Mouse (Mus musculus): ENCODE data around the gene Ndst4. TPM values are rescaled to one million over a fixed set of nuclear protein-coding genes. Genes with fewer than 3 reads are reported as not detected.

Ndst4 gene
- total RNA-seq, 4 experiments from 2014 or later: 0.03 to 0.48 (median 0.15) TPM; not detected in 1

DNA sequence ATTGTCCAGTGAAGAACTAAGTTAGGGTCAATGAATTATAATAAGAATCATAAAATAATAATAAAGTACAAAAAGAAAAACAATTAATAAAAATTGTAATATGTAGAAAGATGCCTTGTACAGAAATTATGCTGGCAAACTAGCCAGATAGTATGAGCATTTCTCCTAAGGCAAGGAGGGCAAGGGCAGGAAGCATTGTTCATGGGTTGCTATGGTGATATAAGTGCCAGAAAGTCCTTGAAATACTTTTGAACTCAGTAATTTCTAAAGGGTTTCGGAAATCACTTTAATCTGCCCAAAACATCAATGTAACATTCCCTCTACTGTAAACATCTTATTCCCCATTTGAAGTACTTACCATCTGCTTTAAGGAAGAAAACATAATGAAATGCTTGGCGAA, 319.1 kb downstream of the Ndst4 start:
- no peak for DNase-seq (ENCODE audit: low spot score in 2 of 2)

DNA sequence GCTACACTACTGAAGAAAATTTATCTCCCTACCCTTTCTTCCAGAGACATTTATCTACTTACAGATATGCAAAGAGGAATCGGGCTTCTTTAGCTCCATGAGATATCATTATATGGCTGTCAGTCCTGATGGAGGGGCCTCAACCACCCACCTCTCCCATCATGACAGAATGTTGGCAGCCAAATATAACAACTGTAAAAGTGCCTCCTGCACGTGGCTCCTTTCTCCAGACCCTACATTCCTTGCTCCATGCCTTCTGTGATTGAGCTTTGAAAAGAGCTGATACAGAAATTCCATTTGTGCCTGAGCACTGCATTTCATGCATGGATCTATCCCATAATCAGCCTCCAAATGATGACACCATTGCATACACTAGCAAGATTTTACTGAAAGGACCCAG, 331.1 kb downstream of the Ndst4 start:
- no peak for DNase-seq (ENCODE audit: low spot score in 2 of 2)

DNA sequence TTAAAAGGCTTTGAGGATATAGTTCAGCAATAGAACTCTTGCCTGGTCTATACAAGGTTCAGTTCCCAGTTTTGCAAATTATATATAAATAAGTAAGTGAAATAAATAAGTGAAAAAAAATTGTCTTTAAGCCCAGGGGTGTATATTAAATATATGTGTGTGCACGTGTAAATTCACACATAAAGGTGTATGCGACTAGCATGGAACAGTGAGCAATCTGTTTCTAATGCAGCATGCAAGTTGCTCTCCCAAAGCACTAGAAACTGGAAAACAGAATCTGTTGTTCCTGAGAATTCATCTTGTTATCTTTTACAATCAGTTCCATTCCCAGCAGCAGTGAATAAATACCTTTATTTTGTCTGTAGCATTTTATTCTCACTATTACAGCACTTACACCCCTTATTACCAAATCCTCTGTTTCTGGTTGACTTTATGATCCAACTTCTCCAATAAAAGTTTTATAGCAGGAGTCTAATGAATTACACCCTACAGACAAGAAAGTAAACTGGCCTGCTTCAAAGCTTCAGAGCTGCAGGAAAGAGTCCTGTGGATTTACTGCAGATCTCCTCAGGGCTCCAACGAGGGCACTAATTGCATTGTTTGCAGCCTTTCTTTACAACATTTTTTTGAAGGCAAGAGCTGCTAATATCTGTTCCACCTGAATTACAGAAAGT, 340.7 kb downstream of the Ndst4 start:
- no peak for DNase-seq (ENCODE audit: low spot score in 2 of 2)

DNA sequence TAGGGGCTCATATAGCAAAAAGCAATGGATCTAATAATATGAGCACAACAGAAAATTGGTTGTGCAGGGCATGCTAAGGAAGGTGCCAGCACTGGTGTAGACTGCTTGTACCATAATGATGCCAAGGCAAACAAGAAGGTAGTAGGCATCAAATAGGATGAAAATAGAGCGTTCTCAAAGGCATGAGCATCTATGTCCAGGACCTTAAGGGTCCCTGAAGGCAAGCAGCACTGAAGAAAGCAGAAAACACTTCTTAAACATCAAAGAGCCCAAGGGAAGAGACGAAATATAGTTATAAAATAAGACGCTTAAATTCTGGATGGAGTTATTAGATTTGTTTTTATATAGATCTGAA, 341.2 kb downstream of the Ndst4 start:
- no peak for DNase-seq (ENCODE audit: low spot score in 2 of 2)

DNA sequence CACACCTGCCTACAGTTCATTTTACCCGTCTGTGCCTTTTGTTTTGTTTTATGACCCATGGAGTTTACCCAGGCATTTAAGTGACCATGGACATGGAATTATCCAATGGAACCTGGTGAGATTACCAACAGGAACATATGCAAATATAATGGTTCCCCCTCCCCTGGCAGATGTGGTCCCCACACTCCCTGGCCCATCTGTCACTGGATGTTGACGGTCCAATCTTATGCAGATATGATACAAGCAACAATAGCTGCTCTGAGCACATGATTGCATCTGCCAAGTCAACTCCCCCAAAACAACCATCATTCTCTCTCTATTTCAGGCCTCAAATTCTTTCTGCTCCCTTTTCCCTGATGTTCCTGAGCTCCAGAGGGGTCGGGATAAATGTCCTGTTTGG, 342.5 kb downstream of the Ndst4 start:
- DNase-seq (ENCODE audit: low spot score in 2 of 2): no peak

DNA sequence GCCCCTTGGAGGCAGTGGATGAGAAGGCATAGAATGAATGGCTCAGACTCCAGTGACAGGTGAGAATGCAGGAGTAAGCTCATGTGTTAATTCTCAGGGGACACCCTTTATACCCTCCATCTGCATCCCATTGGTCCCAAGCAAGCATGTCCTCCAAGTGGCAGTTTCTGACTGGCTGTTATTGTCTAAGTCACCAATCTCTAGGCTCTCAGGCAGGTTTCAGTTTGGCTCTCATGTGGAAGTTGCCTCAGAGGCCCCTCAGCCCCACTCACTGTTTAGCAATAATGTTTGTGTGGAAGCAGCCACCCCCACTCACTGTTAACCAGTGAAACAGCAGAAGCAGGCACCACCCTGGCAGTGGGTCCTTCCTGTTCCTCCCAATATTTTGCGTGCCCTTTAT, 353.0 kb downstream of the Ndst4 start:
- DNase-seq (ENCODE audit: low spot score in 2 of 2): no peak

DNA sequence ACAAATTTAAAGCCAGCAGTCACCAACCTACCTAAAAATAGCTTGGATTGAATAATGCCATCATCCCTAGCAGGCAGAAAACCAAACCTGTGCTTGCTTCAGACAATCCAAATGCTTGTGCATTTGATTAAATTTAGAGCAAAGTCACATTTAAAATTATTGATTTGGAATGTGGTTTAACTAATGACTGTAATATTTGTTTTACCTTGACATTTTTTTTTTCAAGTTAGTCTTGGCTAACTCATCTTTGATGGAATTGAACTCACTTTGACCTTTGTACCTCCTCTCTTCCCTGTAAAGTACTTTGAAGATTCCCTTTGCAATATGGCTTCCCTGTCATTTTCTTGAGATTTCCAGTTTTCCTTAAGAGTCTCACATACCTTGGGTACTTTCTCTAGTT, 356.8 kb downstream of the Ndst4 start:
- DNase-seq (ENCODE audit: low spot score in 2 of 2): no peak

All from gastrocnemius, adult 8-10 months (tissue).